Mouse (Mus musculus) central nervous system, embryonic 14 days (tissue): ENCODE data around the gene Rbm39. TPM values are rescaled to one million over a fixed set of nuclear protein-coding genes. Genes with fewer than 3 reads are reported as not detected.

Experiments
- polyA plus RNA-seq: library from polyadenylated mRNA; depleted of rRNA; stranded (reverse); fragments of >200 nt; gene quantifications from 2 replicates; pipeline ENCODE4 v1.2.3, GENCODE M21; 2012; rRNA removed

Rbm39 gene
- polyA plus RNA-seq = 194 and 214 TPM in 2 replicates

GRCm38 (mm10) chr2:156180094-156180821 lies at the start of gene Rbm39:
TSS of gene Rbm39 (minus strand) at chr2:156180238.

GRCm38 (mm10) chr2:156196302-156197128 lies 16.5 kb upstream of the Rbm39 start, which contains the start of gene Phf20:
TSS of gene Phf20 (plus strand) at chr2:156196466.

GRCm38 (mm10) chr2:156143953-156144724 lies 35.9 kb downstream of the Rbm39 start, which contains the start of the genes Romo1 and Nfs1:
TSS of gene Romo1 (plus strand) at chr2:156144039.
TSS of gene Nfs1 (minus strand) at chr2:156144186.

GRCm38 (mm10) chr2:156126992-156127391 lies 53.0 kb downstream of the Rbm39 start, which contains the start of gene Gm28036:
TSS of gene Gm28036 (minus strand) at chr2:156127092.

GRCm38 (mm10) chr2:156111358-156112079 lies 68.5 kb downstream of the Rbm39 start, which contains the start of the genes Cpne1 and Rbm12:
TSS of gene Cpne1 (minus strand) at chr2:156111965.
TSS of gene Rbm12 (minus strand) at chr2:156111978.

Other genes starting within 250 kb of the Rbm39 start
- 48.4 and 50.8 TPM in 2 replicates for gene Uqcc1, start 249.9 kb downstream of the Rbm39 start, polyA plus RNA-seq
- not detected in 2 replicates for gene Gm15557, start 239.5 kb downstream of the Rbm39 start, polyA plus RNA-seq
- 1.2 and 2.2 TPM in 2 replicates for gene Gdf5, start 234.9 kb downstream of the Rbm39 start, polyA plus RNA-seq
- 23.8 and 26.5 TPM in 2 replicates for gene Cep250, start 223.8 kb downstream of the Rbm39 start, polyA plus RNA-seq
- gene 6430550D23Rik, start 172.3 kb downstream of the Rbm39 start, polyA plus RNA-seq = 3.9 and 4.1 TPM in 2 replicates
- gene Ergic3, start 172.2 kb downstream of the Rbm39 start, polyA plus RNA-seq = 364 and 378 TPM in 2 replicates
- 0.05 TPM in 2 replicates for gene Fer1l4, start 127.3 kb downstream of the Rbm39 start, polyA plus RNA-seq
- gene Spag4, start 115.1 kb downstream of the Rbm39 start, polyA plus RNA-seq = 9.0 and 11.0 TPM in 2 replicates
- 72.3 and 85.1 TPM in 2 replicates for gene Cpne1, start 68.3 kb downstream of the Rbm39 start, polyA plus RNA-seq
- gene Rbm12, start 68.3 kb downstream of the Rbm39 start, polyA plus RNA-seq = 25.2 and 25.7 TPM in 2 replicates
- gene Gm28036, start 53.1 kb downstream of the Rbm39 start, polyA plus RNA-seq = 12.9 and 13.2 TPM in 2 replicates
- gene Romo1, start 36.2 kb downstream of the Rbm39 start, polyA plus RNA-seq = 400 and 406 TPM in 2 replicates
- 31.2 and 36.0 TPM in 2 replicates for gene Nfs1, start 36.1 kb downstream of the Rbm39 start, polyA plus RNA-seq
- 26.2 and 28.2 TPM in 2 replicates for gene Phf20, start 16.2 kb upstream of the Rbm39 start, polyA plus RNA-seq
- 4.8 and 5.8 TPM in 2 replicates for gene Cnbd2, start 132.1 kb upstream of the Rbm39 start, polyA plus RNA-seq
- gene Scand1, start 132.5 kb upstream of the Rbm39 start, polyA plus RNA-seq = 109 and 118 TPM in 2 replicates
- gene Epb41l1, start 240.7 kb upstream of the Rbm39 start, polyA plus RNA-seq = 63.3 and 70.0 TPM in 2 replicates